Mouse (Mus musculus) ovary, adult 2 months (tissue): ENCODE measurements around the gene Gm20820. TPM values are rescaled to one million over a fixed set of nuclear protein-coding genes. Genes with fewer than 3 reads are reported as not detected.

ENCODE experiments used
- polyA plus RNA-seq: library from polyadenylated mRNA; depleted of rRNA; stranded (reverse); fragments of >200 nt; gene quantifications from 2 replicates; pipeline ENCODE4 v1.2.3, GENCODE M21; 2012; rRNA removed

The Gm20820 gene
- not detected in 2 replicates for polyA plus RNA-seq

DNA sequence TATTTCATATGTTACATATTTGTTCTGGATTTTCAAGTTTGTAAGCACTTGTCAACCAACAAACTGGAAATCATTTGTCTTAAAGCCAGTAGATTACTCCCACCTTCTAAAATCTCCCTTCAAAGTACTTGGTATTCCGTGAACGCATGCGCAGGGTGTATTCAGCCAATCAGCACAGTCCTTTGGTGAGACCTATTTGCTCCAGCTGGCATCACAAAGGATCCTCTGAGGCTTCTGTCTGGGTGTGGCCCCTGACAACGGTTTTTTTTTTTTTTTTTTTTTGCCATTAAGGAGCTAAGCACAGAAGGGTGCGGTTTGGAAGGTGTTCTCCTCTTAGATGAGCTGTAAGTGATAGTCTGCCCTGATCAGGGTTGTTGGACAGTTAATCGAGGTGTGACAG is at the start of gene Gm20820:
Gene Gm20820, plus strand, starts transcription at position 301 of the 400 bp plus-strand sequence.

